Mouse (Mus musculus) megakaryocyte, embryonic 14.5 days (primary cell): ENCODE measurements around the gene Rhobtb1.

Source experiments
- FLI1 ChIP-seq: IDR thresholded peaks from 2 replicates; pipeline ENCODE4 v1.6.1; 2012; ENCODE audit warnings: low read length, inconsistent platforms, mixed read lengths
- GATA1 ChIP-seq: IDR thresholded peaks from 3 replicates; pipeline ENCODE4 v1.6.1; 2012; ENCODE audit warnings: mixed read lengths, low read length, inconsistent platforms, borderline replicate concordance

GRCm38 (mm10) chr10:69334271-69335194 is 183.3 kb downstream of the Rhobtb1 start:
- TF ChIP-seq FLI1 (no peak), GATA1 (no peak)
